Mouse (Mus musculus): ENCODE results near the gene Tnip2. TPM values are rescaled to one million over a fixed set of nuclear protein-coding genes. Genes with fewer than 3 reads are reported as not detected.

Tnip2 gene
- polyA plus RNA-seq, 1 experiment, result not detected

GRCm38 (mm10) chr5:34487320-34488090, 26.3 kb downstream of the Tnip2 start:
- TF ChIP-seq GATA1 (IDR thresholded peaks at IDR 0.05; ENCODE audit: low read length) (no peak), TAL1 (IDR thresholded peaks at IDR 0.05; ENCODE audit: low read length) (no peak)
- H3K36me3 ChIP-seq (ENCODE audit: control insufficient read depth), result peaks cover 27% of the 10 kb centered on the region

GRCm38 (mm10) chr5:34485731-34486130, 28.1 kb downstream of the Tnip2 start:
- Histone ChIP-seq H3K27me3 (ENCODE audit: control insufficient read depth) (no peaks in the 10 kb centered on the region), H3K9me3 (ENCODE audit: control insufficient read depth, low read length) (no peaks in the 10 kb centered on the region), H3K4me1 (ENCODE audit: control insufficient read depth) (no peaks in the 10 kb centered on the region), H3K36me3 (ENCODE audit: control insufficient read depth) (peaks cover 41% of the 10 kb centered on the region), H3K4me3 (replicated peaks) (no peak overlapping the region)
- TF ChIP-seq TAL1 (IDR thresholded peaks at IDR 0.05; ENCODE audit: low read length) (no peak), GATA1 (IDR thresholded peaks at IDR 0.05; ENCODE audit: low read length) (no peak)

More at GRCm38 (mm10) chr5:34487320-34488090, 26.3 kb downstream of the Tnip2 start:
- Histone ChIP-seq H3K27me3 (ENCODE audit: control insufficient read depth) (no peaks in the 10 kb centered on the region), H3K4me3 (replicated peaks) (no peak overlapping the region), H3K4me1 (ENCODE audit: control insufficient read depth) (no peaks in the 10 kb centered on the region), H3K9me3 (ENCODE audit: control insufficient read depth, low read length) (no peaks in the 10 kb centered on the region)

GRCm38 (mm10) chr5:34480926-34481325, 32.9 kb downstream of the Tnip2 start:
- Histone ChIP-seq H3K4me1 (ENCODE audit: control insufficient read depth) (no peaks in the 10 kb centered on the region), H3K27me3 (ENCODE audit: control insufficient read depth) (no peaks in the 10 kb centered on the region), H3K36me3 (ENCODE audit: control insufficient read depth) (peaks cover 69% of the 10 kb centered on the region), H3K4me3 (replicated peaks) (no peak overlapping the region), H3K9me3 (ENCODE audit: control insufficient read depth, low read length) (no peaks in the 10 kb centered on the region)
- TF ChIP-seq TAL1 (IDR thresholded peaks at IDR 0.05; ENCODE audit: low read length), result no peak
- no peak for TF ChIP-seq GATA1 (IDR thresholded peaks at IDR 0.05; ENCODE audit: low read length)

DNA sequence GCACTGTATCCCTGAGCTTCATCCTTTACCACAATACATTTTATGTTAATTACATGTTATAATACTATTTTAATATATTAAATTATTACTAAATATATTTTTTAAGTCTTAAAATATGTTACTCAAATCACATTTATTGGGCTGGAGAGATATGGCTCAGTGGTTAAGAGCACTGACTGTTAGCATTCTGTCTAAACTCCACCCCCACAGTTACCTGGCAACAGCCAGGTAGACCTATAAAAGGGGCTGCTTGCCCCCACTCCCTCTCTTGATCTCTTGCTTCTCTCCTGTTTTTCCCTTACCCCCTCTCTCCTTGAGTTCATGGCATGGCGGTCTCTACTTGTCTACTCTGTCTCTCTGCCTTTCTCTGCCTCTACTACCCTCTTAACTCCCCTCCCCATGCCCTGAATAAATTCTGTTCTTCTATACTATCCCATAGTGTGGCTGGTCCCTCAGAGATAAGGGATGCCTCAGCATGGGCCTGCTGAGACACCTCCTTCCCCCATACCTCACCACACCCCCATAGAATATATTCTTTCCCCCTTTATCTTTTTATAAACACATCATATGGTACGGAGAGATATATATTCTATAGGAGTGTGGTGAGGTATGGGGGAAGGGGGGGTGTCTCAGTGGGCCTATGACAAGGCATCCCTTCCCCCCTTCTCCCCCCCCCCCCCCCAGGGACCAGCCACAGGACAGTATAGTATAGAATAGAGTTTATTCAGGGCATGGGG, 45.6 kb downstream of the Tnip2 start:
- peaks cover 48% of the 10 kb centered on the region for H3K4me1 ChIP-seq (ENCODE audit: control insufficient read depth)
- peak; percentile 38; the same call in 1 of the 2 replicates for TF ChIP-seq GATA1 (IDR thresholded peaks at IDR 0.05; ENCODE audit: low read length)
- TF ChIP-seq TAL1 (IDR thresholded peaks at IDR 0.05; ENCODE audit: low read length), result 0 out of 3 replicates have a peak, but pooled peaks have one; percentile 19
- peaks cover 79% of the 10 kb centered on the region for H3K36me3 ChIP-seq (ENCODE audit: control insufficient read depth)
- peak overlapping the region; percentile 22 for H3K4me3 ChIP-seq (replicated peaks)
- H3K27me3 ChIP-seq (ENCODE audit: control insufficient read depth), result no peaks in the 10 kb centered on the region
- no peaks in the 10 kb centered on the region for H3K9me3 ChIP-seq (ENCODE audit: control insufficient read depth, low read length)

DNA sequence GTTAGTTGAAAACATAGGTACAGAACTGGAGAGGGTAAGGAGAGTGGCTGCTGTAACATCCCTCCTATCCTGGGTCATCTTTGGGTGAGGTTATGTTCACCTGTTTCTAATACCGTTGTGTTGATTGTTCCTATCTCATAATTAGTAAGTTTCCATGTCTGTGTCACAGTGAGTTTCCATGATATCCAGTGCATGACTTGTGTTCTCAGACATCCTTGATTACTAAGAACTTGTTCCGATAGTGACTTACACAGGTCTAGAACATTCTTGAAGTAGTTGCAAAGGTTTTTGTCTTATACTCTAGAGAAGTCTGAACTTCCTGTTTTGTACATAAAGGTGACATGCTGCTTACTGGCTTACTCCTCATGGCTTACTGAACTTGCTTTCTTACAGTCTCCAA, 47.1 kb downstream of the Tnip2 start:
- TF ChIP-seq GATA1 (IDR thresholded peaks at IDR 0.05; ENCODE audit: low read length) (no peak), TAL1 (IDR thresholded peaks at IDR 0.05; ENCODE audit: low read length) (no peak)
- Histone ChIP-seq H3K36me3 (ENCODE audit: control insufficient read depth) (peaks cover 84% of the 10 kb centered on the region), H3K27me3 (ENCODE audit: control insufficient read depth) (no peaks in the 10 kb centered on the region), H3K9me3 (ENCODE audit: control insufficient read depth, low read length) (no peaks in the 10 kb centered on the region), H3K4me3 (replicated peaks) (no peak overlapping the region), H3K4me1 (ENCODE audit: control insufficient read depth) (peaks cover 42% of the 10 kb centered on the region)

DNA sequence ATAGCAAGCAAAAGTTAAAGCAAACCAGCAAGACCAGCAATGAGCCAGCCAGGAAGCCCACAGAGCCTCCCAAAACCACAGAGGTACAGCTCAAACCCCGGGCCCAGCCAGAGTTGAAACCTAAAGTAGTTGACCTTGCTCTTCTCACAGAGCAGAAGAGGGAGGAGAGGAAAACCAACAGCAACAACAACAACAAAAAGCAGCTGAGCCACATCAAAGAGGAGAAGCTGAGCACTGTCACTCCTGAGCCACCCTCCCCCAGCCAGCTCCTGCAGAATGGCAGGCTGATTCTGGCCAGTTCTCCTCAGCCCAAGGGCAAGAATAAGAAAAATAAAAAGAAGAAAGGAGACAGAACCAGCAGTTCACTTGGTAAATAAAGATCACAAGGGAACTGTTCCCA, 47.7 kb downstream of the Tnip2 start:
- peaks cover 40% of the 10 kb centered on the region for H3K4me1 ChIP-seq (ENCODE audit: control insufficient read depth)
- TF ChIP-seq GATA1 (IDR thresholded peaks at IDR 0.05; ENCODE audit: low read length) (no peak), TAL1 (IDR thresholded peaks at IDR 0.05; ENCODE audit: low read length) (no peak)
- H3K27me3 ChIP-seq (ENCODE audit: control insufficient read depth), result no peaks in the 10 kb centered on the region
- no peak overlapping the region for H3K4me3 ChIP-seq (replicated peaks)
- peaks cover 84% of the 10 kb centered on the region for H3K36me3 ChIP-seq (ENCODE audit: control insufficient read depth)
- no peaks in the 10 kb centered on the region for H3K9me3 ChIP-seq (ENCODE audit: control insufficient read depth, low read length)

DNA sequence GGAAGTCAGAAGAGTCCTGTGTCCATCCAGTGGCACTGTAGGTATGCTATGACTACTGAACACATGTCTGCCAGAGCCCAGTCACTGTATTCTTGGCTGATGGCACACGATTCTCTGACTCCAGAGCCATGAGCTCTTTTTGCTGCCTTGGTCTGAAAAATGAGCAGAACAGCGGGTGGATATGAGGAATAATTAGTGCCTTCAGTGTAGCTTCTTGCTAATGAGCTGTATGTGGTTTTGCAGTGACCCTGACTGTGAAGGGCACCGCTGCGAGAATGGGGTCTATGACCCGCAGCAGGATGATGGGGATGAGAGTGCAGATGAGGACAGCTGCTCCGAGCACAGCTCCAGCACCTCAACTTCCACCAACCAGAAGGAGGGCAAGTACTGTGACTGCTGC, 52.0 kb downstream of the Tnip2 start:
- no peaks in the 10 kb centered on the region for H3K9me3 ChIP-seq (ENCODE audit: control insufficient read depth, low read length)
- peaks cover 96% of the 10 kb centered on the region for H3K36me3 ChIP-seq (ENCODE audit: control insufficient read depth)
- H3K4me3 ChIP-seq (replicated peaks), result no peak overlapping the region
- TF ChIP-seq TAL1 (IDR thresholded peaks at IDR 0.05; ENCODE audit: low read length) (no peak), GATA1 (IDR thresholded peaks at IDR 0.05; ENCODE audit: low read length) (no peak)
- peaks cover 8% of the 10 kb centered on the region for H3K4me1 ChIP-seq (ENCODE audit: control insufficient read depth)
- no peaks in the 10 kb centered on the region for H3K27me3 ChIP-seq (ENCODE audit: control insufficient read depth)

DNA sequence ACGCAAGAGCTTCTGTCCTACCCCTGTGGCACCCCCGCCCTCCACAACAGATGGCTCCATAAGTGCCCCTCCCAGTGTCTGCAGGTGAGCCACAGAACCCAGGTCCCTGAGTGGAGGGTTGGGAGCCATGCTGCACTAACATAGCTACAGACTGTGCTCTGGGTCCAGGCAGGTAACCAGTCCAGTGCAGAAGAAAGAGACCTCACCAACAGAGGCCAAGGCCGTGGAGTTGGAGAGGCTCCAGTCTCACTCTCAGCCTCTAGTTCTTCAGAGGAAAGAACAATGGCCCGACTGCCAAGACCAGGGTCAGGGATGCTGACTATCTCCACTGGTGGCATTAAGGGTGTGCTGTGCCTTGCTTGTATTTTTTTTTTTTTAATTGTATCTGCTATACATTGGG, 52.5 kb downstream of the Tnip2 start:
- Histone ChIP-seq H3K36me3 (ENCODE audit: control insufficient read depth) (peaks cover 95% of the 10 kb centered on the region), H3K4me1 (ENCODE audit: control insufficient read depth) (peaks cover 5% of the 10 kb centered on the region), H3K27me3 (ENCODE audit: control insufficient read depth) (no peaks in the 10 kb centered on the region), H3K4me3 (replicated peaks) (no peak overlapping the region), H3K9me3 (ENCODE audit: control insufficient read depth, low read length) (no peaks in the 10 kb centered on the region)
- no peak for TF ChIP-seq TAL1 (IDR thresholded peaks at IDR 0.05; ENCODE audit: low read length)
- no peak for TF ChIP-seq GATA1 (IDR thresholded peaks at IDR 0.05; ENCODE audit: low read length)

- Histone ChIP-seq H3K27me3 (ENCODE audit: control insufficient read depth) (no peaks in the 10 kb centered on the region), H3K36me3 (ENCODE audit: control insufficient read depth) (peaks cover 92% of the 10 kb centered on the region), H3K9me3 (ENCODE audit: control insufficient read depth, low read length) (no peaks in the 10 kb centered on the region), H3K4me1 (ENCODE audit: control insufficient read depth) (peaks cover 1% of the 10 kb centered on the region; the same call in 1 of the 2 replicates), H3K4me3 (replicated peaks) (no peak overlapping the region)
- no peak for TF ChIP-seq GATA1 (IDR thresholded peaks at IDR 0.05; ENCODE audit: low read length)
- no peak for TF ChIP-seq TAL1 (IDR thresholded peaks at IDR 0.05; ENCODE audit: low read length)
Observed at GRCm38 (mm10) chr5:34458994-34459393, 54.8 kb downstream of the Tnip2 start.
